Mouse (Mus musculus): Measurements from ENCODE around the gene Mrps26. TPM values are rescaled to one million over a fixed set of nuclear protein-coding genes. Genes with fewer than 3 reads are reported as not detected.
"Not testable (repeated sequence)": the region's sequence is repeated elsewhere in the genome, so short reads cannot be mapped to it uniquely, and the experiment has no call there.

Mrps26 gene
- total RNA-seq (2014; fragmentation: Nextera tagmentation): 66.7 and 82.1 TPM in 2 replicates
- 47.1 and 52.4 TPM in 2 replicates for total RNA-seq (2017)

- peak; percentile 98 for ATAC-seq (replicated peaks; ENCODE audit: poor library complexity, severe bottlenecking)
These were observed at the start of gene Mrps26 for GRCm38 (mm10) chr2:130563212-130564055. Gene Mrps26, plus strand, starts transcription at chr2:130563742.

- no peak for ATAC-seq (replicated peaks; ENCODE audit: poor library complexity, severe bottlenecking)
These were observed 49.6 kb upstream of the Mrps26 start for GRCm38 (mm10) chr2:130513907-130514306.

GRCm38 (mm10) chr2:130515791-130516190 lies 47.8 kb upstream of the Mrps26 start:
- no peak for ATAC-seq (replicated peaks; ENCODE audit: poor library complexity, severe bottlenecking)

- ATAC-seq (replicated peaks; ENCODE audit: poor library complexity, severe bottlenecking): no peak
These were observed 41.6 kb upstream of the Mrps26 start for GRCm38 (mm10) chr2:130521927-130522326.

- ATAC-seq (replicated peaks; ENCODE audit: poor library complexity, severe bottlenecking): not testable (repeated sequence)
These were observed 38.1 kb upstream of the Mrps26 start for GRCm38 (mm10) chr2:130525480-130525879.

GRCm38 (mm10) chr2:130528457-130528856 lies 35.1 kb upstream of the Mrps26 start:
- no peak for ATAC-seq (replicated peaks; ENCODE audit: poor library complexity, severe bottlenecking)

GRCm38 (mm10) chr2:130529290-130529689 lies 34.3 kb upstream of the Mrps26 start:
- ATAC-seq (replicated peaks; ENCODE audit: poor library complexity, severe bottlenecking): no peak

GRCm38 (mm10) chr2:130529925-130530324 lies 33.6 kb upstream of the Mrps26 start:
- ATAC-seq (replicated peaks; ENCODE audit: poor library complexity, severe bottlenecking): no peak

- no peak for ATAC-seq (replicated peaks; ENCODE audit: poor library complexity, severe bottlenecking)
These were observed 31.3 kb upstream of the Mrps26 start for GRCm38 (mm10) chr2:130532201-130532600.

- no peak for ATAC-seq (replicated peaks; ENCODE audit: poor library complexity, severe bottlenecking)
These were observed 28.5 kb upstream of the Mrps26 start for GRCm38 (mm10) chr2:130535017-130535416.

GRCm38 (mm10) chr2:130536890-130537289 lies 26.7 kb upstream of the Mrps26 start:
- no peak for ATAC-seq (replicated peaks; ENCODE audit: poor library complexity, severe bottlenecking)

- peak; percentile 24 for ATAC-seq (replicated peaks; ENCODE audit: poor library complexity, severe bottlenecking)
These were observed 24.5 kb upstream of the Mrps26 start for GRCm38 (mm10) chr2:130538876-130539546.

GRCm38 (mm10) chr2:130540266-130540665 lies 23.3 kb upstream of the Mrps26 start:
- peak; percentile 60 for ATAC-seq (replicated peaks; ENCODE audit: poor library complexity, severe bottlenecking)

- no peak for ATAC-seq (replicated peaks; ENCODE audit: poor library complexity, severe bottlenecking)
These were observed 16.6 kb upstream of the Mrps26 start for GRCm38 (mm10) chr2:130546957-130547356.

GRCm38 (mm10) chr2:130554841-130555240 lies 8.7 kb upstream of the Mrps26 start:
- ATAC-seq (replicated peaks; ENCODE audit: poor library complexity, severe bottlenecking): no peak

GRCm38 (mm10) chr2:130556292-130556691 lies 7.2 kb upstream of the Mrps26 start:
- ATAC-seq (replicated peaks; ENCODE audit: poor library complexity, severe bottlenecking): no peak

- no peak for ATAC-seq (replicated peaks; ENCODE audit: poor library complexity, severe bottlenecking)
These were observed 6.1 kb upstream of the Mrps26 start for GRCm38 (mm10) chr2:130557462-130557861.

- ATAC-seq (replicated peaks; ENCODE audit: poor library complexity, severe bottlenecking): no peak
These were observed 5.5 kb upstream of the Mrps26 start for GRCm38 (mm10) chr2:130558015-130558414.

GRCm38 (mm10) chr2:130564063-130564462 lies 521 bp downstream of the Mrps26 start:
- peak; percentile 18 for ATAC-seq (replicated peaks; ENCODE audit: poor library complexity, severe bottlenecking)

GRCm38 (mm10) chr2:130564983-130565382 lies 1.4 kb downstream of the Mrps26 start:
- ATAC-seq (replicated peaks; ENCODE audit: poor library complexity, severe bottlenecking): no peak

- no peak for ATAC-seq (replicated peaks; ENCODE audit: poor library complexity, severe bottlenecking)
These were observed 5.4 kb downstream of the Mrps26 start for GRCm38 (mm10) chr2:130568921-130569320.

Data from granulocyte monocyte progenitor cell, adult 5-6 weeks (primary cell).